Mouse (Mus musculus) adrenal gland, postnatal 25 days (tissue): ENCODE measurements at regions not wholly inside any gene's neighbourhood (a gene's known extent, or its start where the extent isn't known, plus 50 kb on each side); places are given as distances from the start of the nearest gene placed in this dataset.

ENCODE experiments used
- DNase-seq: peaks from one replicate; pipeline ENCODE4 v3.0.0; 2021; ENCODE audit warnings: mixed read lengths

DNA sequence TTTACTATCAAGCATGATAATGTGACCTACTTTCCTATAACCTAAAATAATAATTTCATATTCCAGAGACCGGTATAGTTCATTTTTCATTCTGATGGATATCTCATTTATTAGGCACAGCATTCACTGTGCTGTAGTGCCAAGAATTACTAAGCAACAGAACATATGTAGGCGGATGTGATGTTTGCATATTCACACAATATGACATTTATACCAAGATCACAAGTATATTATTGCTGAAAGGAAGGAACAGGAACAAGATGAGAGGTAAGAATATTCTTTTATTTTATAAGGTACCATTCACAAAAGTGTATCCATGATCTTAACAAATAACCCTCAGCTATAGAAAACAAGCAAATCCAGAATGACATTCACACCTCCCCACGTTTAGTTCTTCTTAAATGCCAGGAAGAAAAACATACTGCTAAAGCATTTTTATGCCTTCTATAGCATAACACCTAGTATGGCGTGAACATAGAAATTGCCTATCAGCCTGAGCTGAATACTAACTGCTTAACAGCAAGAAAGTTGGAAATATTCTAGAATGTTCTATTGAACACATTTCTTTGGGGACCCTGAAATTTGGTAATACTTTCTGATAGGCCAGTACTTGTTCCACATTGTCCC, 1062.8 kb upstream of the Acvr2a start:
- no peak for DNase-seq

DNA sequence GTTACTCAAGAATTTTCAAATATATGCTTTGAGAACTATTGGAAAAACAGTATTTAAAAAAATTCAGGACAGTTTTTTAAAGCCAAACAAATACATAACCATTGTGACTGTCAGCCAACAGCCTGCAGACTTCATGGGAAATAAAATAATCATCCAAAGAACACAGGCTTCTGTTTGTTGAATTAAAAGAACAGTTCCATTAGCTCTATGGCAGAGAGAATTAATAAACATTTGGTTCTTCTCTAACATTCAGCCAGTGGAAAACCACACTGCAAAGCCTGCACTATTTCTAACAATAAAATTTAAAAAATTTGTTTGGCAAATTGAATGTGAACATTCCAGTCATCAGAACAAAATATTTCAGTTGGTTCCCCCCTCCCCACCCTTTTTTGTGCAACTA, 1058.2 kb upstream of the Acvr2a start:
- no peak for DNase-seq

DNA sequence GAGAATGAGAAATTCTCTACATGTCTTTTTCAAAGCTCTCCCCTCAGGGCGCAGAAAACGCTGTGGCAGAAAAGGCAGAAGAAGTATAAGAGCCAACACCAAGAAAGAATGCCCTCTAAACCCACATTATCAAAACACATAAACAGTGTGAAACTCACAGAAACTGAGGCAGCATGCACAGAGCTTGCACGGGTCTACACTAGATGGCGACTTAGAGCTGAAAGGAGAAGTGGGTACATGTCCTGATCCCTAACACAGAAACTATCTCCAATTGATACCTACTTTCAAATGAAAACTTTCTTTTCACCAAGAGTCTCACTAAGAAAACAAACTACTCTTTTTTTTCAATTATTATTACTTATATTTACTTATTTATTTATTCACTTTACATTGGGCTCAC, 1057.7 kb upstream of the Acvr2a start:
- DNase-seq = no peak

DNA sequence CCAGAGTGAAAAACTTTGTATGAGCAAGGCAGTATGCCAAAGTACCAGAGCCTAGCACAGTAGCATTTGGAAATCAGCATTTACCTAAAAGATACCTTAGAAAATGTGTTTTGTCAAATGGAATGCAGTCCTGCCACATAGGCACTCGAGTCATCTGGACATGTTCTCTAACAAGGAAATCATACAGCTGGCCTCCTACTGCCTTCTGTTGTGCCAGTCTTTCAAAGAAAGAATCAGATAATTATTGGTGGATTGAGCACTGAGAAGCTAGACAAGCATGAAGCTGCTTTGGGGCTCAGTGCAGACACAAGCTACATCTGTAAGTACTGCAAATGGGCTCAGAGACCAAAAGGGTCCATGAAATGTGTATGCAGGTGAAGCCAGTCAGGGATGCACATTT, 1038.1 kb upstream of the Acvr2a start:
- no peak for DNase-seq

DNA sequence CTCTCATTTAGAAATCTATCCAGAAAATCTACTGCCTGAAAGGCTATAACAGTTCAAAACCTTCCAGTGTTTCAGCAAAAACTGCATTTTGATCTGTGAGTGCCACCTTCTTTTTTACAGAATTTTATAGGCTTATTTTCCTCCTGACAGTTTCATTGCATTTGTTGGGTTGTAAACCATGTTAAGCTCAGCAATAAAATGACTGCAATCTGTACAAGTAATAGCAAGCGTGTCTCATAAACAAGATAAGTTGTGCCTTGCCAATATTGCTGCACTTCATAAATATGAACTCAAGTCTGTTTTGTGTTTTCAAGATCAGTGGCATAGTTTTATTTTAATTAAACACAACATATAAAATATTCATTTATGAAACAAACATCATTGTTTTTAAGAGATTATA, 1036.9 kb upstream of the Acvr2a start:
- DNase-seq = no peak

DNA sequence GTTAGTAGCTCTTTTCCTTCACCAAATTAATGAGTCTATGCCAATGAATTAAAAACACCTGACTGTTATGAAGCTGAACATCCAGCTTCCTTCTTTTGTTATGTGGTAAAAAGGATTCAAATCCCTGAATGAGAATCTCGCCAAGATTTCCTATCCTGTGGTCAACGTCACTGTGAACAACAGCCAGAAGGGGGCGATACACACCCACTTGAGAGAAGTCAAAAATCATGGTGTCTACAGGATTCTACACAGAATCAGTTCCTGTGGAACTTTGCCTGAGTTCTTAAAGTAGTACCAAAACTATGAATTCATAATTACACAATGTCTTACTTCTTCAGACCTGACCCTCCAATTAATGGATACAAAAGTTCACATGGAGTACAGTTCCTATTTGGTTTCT, 1028.1 kb upstream of the Acvr2a start:
- DNase-seq = peak; percentile 20

DNA sequence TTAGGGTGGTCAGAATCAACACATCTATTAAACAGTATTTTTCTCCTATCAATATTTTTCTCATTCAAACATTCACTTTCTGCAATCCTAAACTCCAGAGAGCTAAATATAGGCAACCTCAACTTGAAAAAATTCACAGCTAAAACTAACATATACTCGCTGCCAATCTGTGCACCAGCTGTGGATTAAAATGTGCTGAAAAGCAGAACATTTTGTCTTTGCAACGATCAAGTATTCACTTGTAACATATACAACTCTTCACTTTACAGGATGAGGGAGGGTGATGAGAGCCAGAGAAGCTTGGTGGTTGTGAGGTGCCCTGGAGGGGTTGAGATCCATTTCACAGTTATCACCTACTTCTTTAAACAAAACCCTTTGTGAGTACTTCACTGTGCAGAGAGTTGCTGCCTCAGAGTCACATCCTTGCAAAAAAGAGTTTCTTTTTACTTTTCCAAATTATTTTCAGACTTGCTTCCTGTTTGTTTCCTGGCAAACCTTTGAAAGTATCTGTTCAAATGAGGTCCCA, 991.1 kb upstream of the Acvr2a start:
- no peak for DNase-seq

DNA sequence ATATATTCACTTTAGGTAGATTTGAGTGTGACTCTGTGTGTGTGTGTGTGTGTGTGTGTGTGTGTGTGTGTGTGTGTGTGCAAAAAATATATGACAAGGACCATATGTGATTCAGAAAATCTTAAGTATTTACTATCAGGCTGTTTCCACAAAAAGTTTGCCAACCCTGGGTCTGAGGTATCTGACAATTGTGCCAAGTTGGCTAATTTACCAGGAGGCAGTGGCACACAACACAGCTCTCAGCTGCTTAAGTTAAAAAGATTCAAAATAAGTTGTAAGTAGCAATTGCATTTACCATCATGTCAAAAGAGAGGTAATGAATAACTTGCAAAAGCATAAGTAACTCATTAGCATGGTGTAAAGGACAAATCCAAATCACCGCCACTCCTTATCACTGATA, 981.4 kb upstream of the Acvr2a start:
- DNase-seq = no peak

DNA sequence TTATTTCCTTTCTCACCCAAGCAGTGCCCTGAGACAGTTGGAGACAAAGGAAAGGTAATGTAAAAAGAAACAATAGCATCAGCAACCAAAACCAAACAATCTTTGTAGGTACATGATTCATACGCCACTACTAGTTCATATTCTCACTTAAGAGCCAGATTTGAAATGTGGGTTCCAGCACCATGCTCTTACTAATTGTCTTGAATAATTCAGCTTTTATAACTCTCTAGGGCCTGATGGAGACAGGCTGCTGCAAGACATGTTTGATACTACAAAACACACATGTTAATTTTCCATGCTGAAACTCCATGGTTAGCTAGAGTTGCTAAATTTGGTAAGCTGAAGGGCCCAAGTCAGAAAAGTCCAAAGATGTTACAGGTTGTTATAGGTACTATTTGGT, 980.4 kb upstream of the Acvr2a start:
- DNase-seq = no peak

DNA sequence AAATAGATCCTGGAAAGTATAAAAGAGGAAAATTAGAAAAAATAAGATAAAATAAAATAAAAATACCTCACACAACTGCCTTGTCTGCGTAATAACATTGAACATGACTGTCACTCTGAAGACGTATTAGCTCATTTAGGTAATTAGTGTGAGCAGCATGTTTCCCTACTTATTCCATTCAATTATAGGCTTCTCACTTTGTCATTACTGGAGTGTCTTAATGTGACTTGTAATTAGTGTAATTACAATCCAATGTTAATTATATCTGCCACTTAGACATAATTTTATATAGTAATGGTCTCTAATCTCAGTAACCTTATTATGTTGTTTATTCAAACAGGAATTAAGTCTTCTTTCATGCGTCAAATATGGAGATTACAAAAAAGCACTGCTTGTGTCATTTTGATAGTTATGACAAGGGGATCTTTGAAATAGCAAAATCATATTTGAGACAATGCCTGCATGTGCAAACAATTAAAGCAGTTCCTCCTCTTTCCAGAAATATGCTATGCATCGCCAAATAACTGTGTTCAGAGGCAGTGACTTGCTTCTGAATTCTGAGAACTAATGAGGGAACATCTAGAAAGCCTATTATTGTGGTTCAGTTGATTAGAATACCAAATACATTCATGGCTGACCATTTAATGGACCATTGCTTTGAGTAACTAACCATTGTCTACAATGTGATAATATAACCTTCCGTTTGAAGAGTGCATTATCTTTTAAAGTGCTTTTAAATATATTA, 979.7 kb upstream of the Acvr2a start:
- no peak for DNase-seq

DNA sequence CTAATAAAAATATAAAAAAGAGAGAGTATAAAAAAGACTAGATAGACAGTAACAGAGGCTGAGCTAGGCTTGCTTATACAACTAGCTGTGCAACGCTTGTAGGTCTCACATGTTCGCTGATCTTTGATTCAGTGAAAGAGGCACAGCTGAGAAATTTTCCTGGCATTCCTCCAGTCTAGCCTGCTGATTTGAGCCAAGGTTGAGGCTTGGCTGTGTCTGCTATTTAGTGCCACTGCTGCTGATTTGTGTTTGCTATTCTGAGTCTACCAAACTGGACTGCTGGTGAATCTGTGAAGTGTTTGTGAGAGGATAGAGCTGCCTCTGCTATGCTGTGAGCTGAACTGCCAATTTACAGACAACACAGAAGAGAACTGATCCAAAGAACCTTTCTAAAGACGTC, 956.7 kb upstream of the Acvr2a start:
- no peak for DNase-seq

DNA sequence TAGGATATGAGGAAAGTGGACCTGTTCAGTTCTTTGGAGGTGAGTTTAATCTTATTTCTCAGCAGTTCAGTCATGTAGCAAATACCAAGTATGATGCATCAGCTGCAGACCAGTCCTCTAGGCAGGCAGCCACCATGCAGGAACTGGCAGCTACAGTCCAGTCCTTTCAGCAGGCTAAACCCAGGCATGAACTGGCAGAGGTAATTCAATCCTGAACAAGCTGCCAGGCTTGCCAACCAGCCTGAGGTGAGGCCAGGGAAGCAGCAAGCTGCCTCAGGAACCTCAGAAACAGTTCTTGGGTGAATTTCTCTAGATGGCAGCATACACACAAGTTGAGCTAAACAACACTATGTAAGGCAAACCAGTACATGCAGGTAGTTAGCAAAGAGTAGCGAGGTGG, 951.5 kb upstream of the Acvr2a start:
- no peak for DNase-seq

DNA sequence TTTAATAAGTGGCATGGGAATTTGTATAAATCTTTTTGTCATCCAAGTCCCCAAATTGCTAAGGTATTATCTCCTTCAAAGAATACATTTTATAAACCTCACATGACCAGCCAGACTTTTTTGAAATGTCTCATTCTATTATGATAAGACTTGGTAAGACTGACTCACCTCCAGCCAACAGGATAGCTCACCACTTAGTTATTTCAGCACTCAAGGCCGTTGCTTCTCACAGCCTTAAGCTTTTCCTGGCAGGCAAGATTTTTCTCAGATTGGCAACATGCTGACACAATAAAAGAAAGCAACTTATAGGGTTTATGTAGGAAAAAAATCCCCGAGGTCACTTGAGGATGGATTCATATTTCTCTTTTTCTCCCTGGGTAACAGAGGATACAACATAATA, 935.9 kb upstream of the Acvr2a start:
- no peak for DNase-seq

DNA sequence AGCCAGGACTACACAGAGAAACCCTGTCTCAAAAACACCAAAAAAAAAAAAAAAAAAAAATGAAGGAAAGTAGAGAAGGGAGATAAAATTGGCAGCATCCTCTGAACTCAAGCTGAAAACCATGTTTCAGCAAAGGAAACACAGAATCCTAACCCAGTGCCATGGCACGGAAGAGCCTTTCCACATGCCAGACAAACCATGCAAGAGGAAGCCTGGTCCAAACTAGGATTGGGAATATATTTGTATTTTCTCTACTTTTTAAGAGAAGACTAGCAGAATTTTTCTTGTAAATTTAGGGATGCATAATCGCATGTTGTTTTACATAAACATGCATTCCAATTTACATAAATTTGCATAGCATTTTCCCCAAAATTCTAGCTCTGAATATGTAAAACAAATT, 934.8 kb upstream of the Acvr2a start:
- no peak for DNase-seq

DNA sequence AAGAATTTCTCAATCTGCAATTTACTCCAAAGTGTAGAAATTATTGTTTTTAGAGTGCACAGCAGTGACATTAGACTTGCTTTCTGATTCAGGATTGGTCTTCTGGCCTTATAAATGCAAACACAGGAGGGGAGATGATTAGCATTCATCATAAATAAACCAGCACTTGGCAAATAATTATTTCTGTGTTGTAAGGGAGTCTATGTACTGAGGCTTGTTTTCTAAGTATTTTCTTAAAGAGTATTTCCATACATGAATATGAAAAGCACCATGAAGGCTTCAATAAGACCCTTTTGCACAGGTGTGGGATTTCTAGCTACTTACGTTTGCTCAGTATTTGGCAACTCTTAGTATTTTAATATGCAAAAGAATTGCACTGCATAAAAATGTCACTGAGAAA, 934.1 kb upstream of the Acvr2a start:
- no peak for DNase-seq

DNA sequence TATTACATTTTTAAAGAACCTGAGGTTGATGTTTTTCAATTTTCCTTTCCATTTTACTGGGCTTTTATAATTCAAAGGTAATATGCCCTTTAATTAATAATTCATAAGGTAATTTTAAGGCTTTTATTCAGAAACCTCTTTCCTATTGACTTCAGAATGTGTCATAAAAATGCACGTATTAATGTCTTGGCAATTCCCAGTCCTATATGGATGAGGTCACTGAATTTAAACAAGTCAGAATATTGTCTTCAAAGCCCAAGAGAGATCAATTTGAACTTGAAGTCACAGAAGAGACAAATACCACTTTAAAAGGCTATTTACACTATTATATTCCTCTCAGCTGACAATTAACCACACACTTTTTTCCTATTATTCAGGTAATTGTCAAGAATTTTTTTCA, 925.7 kb upstream of the Acvr2a start:
- DNase-seq = no peak

DNA sequence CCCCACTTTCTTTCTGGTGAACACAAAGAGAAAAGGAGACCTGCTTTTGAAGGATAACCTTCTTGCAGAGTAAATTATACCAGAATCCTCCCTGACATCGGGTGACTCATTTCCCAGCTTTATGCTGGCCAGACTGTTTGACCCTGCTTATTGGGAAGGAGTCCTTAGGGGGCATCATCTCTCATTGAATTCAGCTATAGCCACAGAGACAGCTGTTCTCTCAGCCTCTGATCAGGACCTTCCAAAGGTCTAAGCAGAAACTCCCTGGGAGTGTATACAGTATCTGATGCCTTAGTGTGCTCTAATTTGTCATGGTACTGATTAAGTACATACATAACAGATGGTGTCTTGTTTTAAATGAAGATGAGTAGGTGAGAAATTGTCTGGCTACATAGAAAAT, 922.5 kb upstream of the Acvr2a start:
- DNase-seq = no peak

DNA sequence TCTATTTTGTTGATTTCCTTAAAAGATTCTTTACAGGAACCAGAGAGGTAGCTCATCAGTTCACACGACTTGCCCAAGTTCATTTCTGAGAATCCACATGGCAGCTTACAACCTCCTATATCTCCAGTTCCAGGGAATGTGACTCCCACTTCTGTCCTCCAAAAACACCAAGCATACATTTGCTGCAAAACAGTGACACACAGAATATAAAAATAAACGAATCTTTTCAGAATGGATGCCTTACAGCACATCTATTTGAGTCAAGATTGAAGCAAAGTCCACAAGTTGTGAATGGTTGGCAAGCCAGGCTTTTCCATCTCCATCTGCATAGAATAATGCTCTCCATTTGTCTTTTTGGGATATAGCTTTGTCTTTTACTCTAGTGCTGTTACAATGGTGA, 921.0 kb upstream of the Acvr2a start:
- DNase-seq = no peak

DNA sequence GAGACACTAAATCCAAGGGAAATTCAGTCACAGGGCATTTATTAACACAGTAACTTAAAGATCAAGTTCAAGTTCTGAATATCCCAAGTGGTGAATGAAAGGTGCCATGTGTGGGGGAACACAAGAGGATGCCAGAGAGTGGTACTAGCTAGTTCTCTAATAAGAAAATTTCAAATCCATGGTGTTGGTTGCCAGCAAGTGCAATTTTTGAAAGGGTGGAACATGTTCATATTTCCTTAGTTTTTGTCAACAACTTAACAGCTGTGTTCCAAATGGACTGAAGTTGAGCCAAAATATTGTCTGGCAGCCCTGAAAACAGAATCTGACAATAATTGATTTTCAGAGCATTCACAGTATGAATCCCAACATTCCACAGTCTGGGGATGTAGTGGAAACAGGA, 919.1 kb upstream of the Acvr2a start:
- DNase-seq = no peak

DNA sequence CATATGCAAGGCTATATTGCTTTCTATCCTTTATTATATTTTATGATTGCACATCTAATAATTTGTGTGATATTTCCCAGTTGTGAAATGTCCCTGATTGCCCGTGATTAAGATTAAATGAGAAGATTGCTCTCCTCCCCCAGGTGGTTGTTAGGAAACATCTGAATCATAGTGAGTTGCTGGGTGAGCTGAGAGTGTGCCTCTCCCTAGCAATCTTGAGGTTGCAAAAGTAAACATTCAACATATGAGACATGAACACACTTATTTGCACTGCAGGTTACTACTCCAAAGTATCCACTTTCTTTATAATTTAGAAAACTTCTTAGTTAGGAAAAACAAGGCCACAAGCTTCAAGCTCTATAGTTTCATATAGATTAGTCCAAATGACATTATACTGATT, 899.6 kb upstream of the Acvr2a start:
- no peak for DNase-seq

DNA sequence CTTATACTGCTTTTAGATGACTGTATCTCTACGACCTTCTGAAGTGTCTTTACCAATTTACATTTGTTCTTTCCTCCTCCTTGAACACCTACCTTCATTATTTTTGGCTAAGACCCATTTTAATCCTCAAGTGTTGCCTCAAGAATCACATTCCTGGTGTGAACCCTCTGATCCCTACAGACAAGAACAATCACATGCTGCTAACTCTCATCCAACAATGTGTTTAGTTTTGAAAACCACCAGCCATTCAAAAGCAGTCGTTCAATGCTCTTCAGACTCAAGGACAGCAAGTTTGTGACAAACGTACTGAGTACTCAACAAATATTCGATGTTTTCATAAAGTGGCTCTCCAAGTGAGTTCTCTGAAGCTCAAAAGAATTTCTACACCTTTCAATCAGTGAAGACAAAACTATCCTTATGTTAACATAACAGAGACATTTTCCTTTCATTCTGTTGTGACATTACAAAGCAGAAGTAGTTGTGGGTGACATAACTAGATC, 898.9 kb upstream of the Acvr2a start:
- DNase-seq = no peak

DNA sequence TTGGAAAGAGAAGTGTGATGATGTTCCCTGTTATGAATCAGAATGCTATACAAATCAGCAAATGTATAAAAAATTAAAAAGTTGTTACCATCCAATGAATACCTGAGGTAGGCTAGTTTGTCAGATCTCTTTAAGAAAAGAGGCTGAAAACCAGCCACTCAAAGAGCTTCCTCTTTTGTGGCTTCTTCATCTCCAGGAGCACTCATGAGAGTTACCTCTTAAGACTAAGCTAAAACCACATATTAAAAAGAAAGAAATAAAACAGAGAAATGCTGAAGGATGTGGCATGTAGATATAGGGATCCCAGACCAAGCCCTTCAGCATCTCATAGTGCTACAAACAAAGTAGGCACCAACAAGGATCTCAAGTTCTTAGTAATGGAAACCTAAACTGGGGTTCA, 890.9 kb upstream of the Acvr2a start:
- no peak for DNase-seq

DNA sequence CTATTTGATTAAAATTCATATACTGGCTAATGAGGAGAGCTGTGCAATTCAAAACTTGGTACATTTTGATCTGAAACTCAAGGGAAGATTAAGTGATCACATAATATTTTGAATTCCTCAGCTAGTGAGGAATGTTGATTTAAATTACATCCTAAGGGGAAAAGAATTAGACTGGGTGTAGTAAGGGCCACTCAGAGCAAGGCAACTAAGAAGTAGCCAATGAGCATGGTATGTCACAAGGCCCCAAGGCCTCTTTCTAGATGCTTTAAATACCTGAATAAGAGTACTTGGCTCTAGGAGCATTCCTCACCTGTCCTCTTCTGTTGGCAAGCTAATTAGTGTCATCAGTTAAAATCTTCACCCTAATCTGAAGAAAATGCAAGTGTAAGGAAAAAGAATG, 887.3 kb upstream of the Acvr2a start:
- no peak for DNase-seq

DNA sequence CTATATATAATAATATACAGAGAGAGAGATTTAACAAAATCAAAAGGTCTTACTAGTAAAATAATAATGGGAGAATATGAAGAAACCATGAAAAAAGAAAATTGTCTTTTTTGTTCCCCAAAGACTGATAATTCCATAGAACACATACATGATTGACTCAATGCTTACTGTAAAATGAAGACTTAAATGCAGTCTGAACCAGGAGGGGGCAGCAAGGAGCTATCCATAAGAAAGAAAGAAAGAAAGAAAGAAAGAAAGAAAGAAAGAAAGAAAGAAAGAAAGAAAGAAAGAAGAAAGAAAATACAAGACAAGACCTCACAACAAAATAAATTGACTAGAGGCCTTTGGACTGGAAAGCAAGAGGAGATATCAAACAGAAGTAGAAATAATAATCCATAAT, 868.8 kb upstream of the Acvr2a start:
- no peak for DNase-seq
